Mouse (Mus musculus) myocyte (in vitro differentiated cells): ENCODE results near the gene Dpp7. TPM values are rescaled to one million over a fixed set of nuclear protein-coding genes. Genes with fewer than 3 reads are reported as not detected.

Experiments used
- H3K27me3 ChIP-seq: one replicate; pipeline ENCODE4 v1.6.1; 2011; ENCODE audit not compliant: control insufficient read depth, insufficient read depth, insufficient read length
- H3K36me3 ChIP-seq: one replicate; pipeline ENCODE4 v1.6.1; 2011; ENCODE audit not compliant: control insufficient read depth, insufficient read depth
- H3K4me2 ChIP-seq: one replicate; pipeline ENCODE4 v1.6.1; 2011; ENCODE audit warnings: low read depth, control low read depth
- H3K4me3 ChIP-seq: one replicate; pipeline ENCODE4 v1.5.1; 2011; ENCODE audit warnings: mild to moderate bottlenecking, control low read depth, moderate library complexity
- H3K79me2 ChIP-seq: one replicate; pipeline ENCODE4 v1.6.1; 2011; ENCODE audit not compliant: control insufficient read depth, insufficient read depth
- H3ac ChIP-seq: one replicate; pipeline ENCODE4 v1.6.1; 2011; ENCODE audit not compliant: control insufficient read depth, insufficient read length
- CEBPB ChIP-seq: IDR thresholded peaks from 2 replicates; pipeline ENCODE4 v1.6.1; 2011; ENCODE audit warnings: mild to moderate bottlenecking, moderate library complexity; ENCODE audit not compliant: poor library complexity, insufficient read depth, severe bottlenecking
- E2F4 ChIP-seq: IDR thresholded peaks from one replicate; pipeline ENCODE4 v1.6.1; 2011; ENCODE audit warnings: mild to moderate bottlenecking, control low read depth, moderate library complexity; ENCODE audit not compliant: insufficient read depth
- MAX ChIP-seq: IDR thresholded peaks from one replicate; pipeline ENCODE4 v1.6.1; 2011; ENCODE audit warnings: low read depth, mild to moderate bottlenecking, control low read depth
- MYOD1 ChIP-seq, 3 experiments: IDR thresholded peaks; one replicate each; pipeline ENCODE4 v1.6.1; 2011; ENCODE audit warnings: control low read depth in 2 of 3, low read depth in 2 of 3, mild to moderate bottlenecking in 2 of 3, moderate library complexity in 1 of 3; ENCODE audit not compliant: insufficient read length in 2 of 3, control insufficient read depth in 1 of 3
- MYOG ChIP-seq, 3 experiments: IDR thresholded peaks; one replicate each; pipeline ENCODE4 v1.6.1; 2011; ENCODE audit warnings: control low read depth in 2 of 3, low read depth in 2 of 3, mild to moderate bottlenecking in 2 of 3; ENCODE audit not compliant: insufficient read length in 2 of 3, control insufficient read depth in 1 of 3, insufficient read depth in 1 of 3
- POLR2A ChIP-seq: IDR thresholded peaks from one replicate; pipeline ENCODE4 v1.6.1; 2011; ENCODE audit warnings: low read depth, mild to moderate bottlenecking, control low read depth, moderate library complexity; ENCODE audit not compliant: insufficient read length
- POLR2AphosphoS2 ChIP-seq: IDR thresholded peaks from one replicate; pipeline ENCODE4 v1.6.1; 2011; ENCODE audit warnings: low read depth, control low read depth; ENCODE audit not compliant: insufficient read length
- REST ChIP-seq: IDR thresholded peaks from one replicate; pipeline ENCODE4 v1.6.1; 2011; ENCODE audit warnings: mild to moderate bottlenecking, control low read depth, moderate library complexity; ENCODE audit not compliant: insufficient read depth, insufficient read length
- SRF ChIP-seq: IDR thresholded peaks from one replicate; pipeline ENCODE4 v1.6.1; 2011; ENCODE audit warnings: low read depth; ENCODE audit not compliant: control insufficient read depth, insufficient read length
- TCF12 ChIP-seq: IDR thresholded peaks from one replicate; pipeline ENCODE4 v1.6.1; 2011; ENCODE audit warnings: mild to moderate bottlenecking, control low read depth; ENCODE audit not compliant: poor library complexity, insufficient read depth, severe bottlenecking
- TCF3 ChIP-seq: IDR thresholded peaks from one replicate; pipeline ENCODE4 v1.6.1; 2011; ENCODE audit warnings: low read depth, control low read depth; ENCODE audit not compliant: insufficient read length
- USF1 ChIP-seq: IDR thresholded peaks from one replicate; pipeline ENCODE4 v1.6.1; 2011; ENCODE audit warnings: low read depth, mild to moderate bottlenecking, control low read depth, moderate library complexity
- polyA plus RNA-seq: library from polyadenylated mRNA; unstranded; fragments of >200 nt; fragmentation: generic; extraction: Trizol; gene quantifications from one replicate; pipeline ENCODE4 v1.2.1, GENCODE M21; 2012; ENCODE audit warnings: missing spikeins

Gene Dpp7
- polyA plus RNA-seq, 1 experiment: 43.0 TPM

GRCm38 (mm10) chr2:25348162-25348561 is 8.0 kb downstream of the Dpp7 start:
- H3K4me3 ChIP-seq: no peak overlapping the region
- no peak overlapping the region for H3K4me2 ChIP-seq
- H3K79me2 ChIP-seq: no peaks in the 10 kb centered on the region
- H3K36me3 ChIP-seq: peaks cover 47% of the 10 kb centered on the region
- no peak for TF ChIP-seq MYOD1 (IDR thresholded peaks at IDR 0.05; ENCODE audit: control insufficient read depth in 1 of 3, insufficient read length in 2 of 3, low read depth in 2 of 3)
- no peaks in the 10 kb centered on the region for H3K27me3 ChIP-seq
- H3ac ChIP-seq: no peak overlapping the region

DNA sequence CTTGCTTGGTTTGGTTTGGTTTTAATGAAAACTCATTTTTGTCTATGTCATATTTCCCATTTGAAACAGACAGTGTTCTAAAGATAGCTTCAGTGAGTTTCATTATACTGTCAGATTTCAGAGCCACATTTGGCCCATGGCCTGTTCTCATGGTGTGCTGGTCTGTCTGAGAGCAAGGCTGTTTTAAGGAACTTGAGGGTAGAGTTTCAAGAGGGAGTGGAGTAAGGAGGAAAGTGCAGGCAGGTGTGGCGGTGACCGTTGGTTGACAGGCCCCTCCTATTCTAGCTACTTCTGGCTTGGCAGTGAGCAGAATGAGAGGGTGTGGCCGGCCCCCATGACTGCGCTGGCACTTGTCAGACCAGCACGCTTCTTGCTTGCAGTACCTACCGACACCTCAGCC is 17.9 kb downstream of the Dpp7 start:
- peaks cover 28% of the 10 kb centered on the region for H3K36me3 ChIP-seq
- no peak overlapping the region for H3ac ChIP-seq
- H3K79me2 ChIP-seq: peaks cover 6% of the 10 kb centered on the region

DNA sequence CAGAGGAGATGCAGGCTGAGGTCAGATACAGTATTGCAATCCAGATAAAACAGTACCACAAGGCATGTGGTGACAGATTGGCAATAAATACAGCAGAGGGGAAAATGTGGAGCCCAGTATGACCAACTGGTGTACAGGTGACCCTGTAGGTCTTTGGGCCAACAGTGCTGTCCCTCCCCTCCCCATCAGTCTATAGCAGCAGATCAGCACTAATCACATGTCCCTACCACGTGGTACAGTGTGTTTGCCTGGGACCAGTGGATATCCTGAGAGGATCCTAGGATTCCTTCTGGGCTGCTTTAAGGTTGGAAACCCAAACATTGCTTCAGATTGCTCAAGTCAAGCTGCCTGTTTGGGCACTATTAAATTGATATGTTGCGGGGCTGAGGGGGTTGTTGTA is 22.6 kb downstream of the Dpp7 start:
- Histone ChIP-seq H3K36me3 (peaks cover 20% of the 10 kb centered on the region), H3K4me2 (peak overlapping the region; percentile 100)

More for the DNA sequence above, 17.9 kb downstream of the Dpp7 start:
- Histone ChIP-seq H3K4me3 (no peak overlapping the region), H3K4me2 (no peak overlapping the region), H3K27me3 (no peaks in the 10 kb centered on the region)
- TF ChIP-seq SRF: no peak
- TF ChIP-seq USF1: no peak
- no peak for TF ChIP-seq TCF3
- TF ChIP-seq E2F4: no peak
- TF ChIP-seq MYOG (IDR thresholded peaks at IDR 0.05; ENCODE audit: control insufficient read depth in 1 of 3, insufficient read depth in 1 of 3, insufficient read length in 2 of 3, low read depth in 2 of 3): no peak
- TF ChIP-seq MAX: no peak

GRCm38 (mm10) chr2:25332286-25333160 is 23.6 kb downstream of the Dpp7 start, which contains the start of gene Man1b1:
TSS of gene Man1b1 (plus strand) at chr2:25332338.
- H3K79me2 ChIP-seq: peaks cover 20% of the 10 kb centered on the region
- peak within 1 kb of the TSS; percentile 65 for H3ac ChIP-seq
- H3K4me2 ChIP-seq: peak within 1 kb of the TSS; percentile 100
- peaks cover 15% of the 10 kb centered on the region for H3K36me3 ChIP-seq
- no peaks in the 10 kb centered on the region for H3K27me3 ChIP-seq
- peak; percentile 91 for TF ChIP-seq POLR2AphosphoS2
- TF ChIP-seq MYOG (IDR thresholded peaks at IDR 0.05; ENCODE audit: control insufficient read depth in 1 of 3, insufficient read depth in 1 of 3, insufficient read length in 2 of 3, low read depth in 2 of 3): peak in 1 of 3 experiments; percentile 13
- peak; percentile 95 for TF ChIP-seq CEBPB
- peak; percentile 91 for TF ChIP-seq POLR2A
- no peak for TF ChIP-seq TCF12
- peak; percentile 7 for TF ChIP-seq REST
- TF ChIP-seq TCF3: no peak
- no peak for TF ChIP-seq USF1
- peak; percentile 93 for TF ChIP-seq SRF
- H3K4me3 ChIP-seq: peak within 1 kb of the TSS; percentile 87

More for the DNA sequence above, 22.6 kb downstream of the Dpp7 start:
- Histone ChIP-seq H3K27me3 (no peaks in the 10 kb centered on the region), H3K79me2 (peaks cover 20% of the 10 kb centered on the region), H3ac (peak overlapping the region; percentile 65), H3K4me3 (peak overlapping the region; percentile 87)
- no peak for TF ChIP-seq MYOG (IDR thresholded peaks at IDR 0.05; ENCODE audit: control insufficient read depth in 1 of 3, insufficient read depth in 1 of 3, insufficient read length in 2 of 3, low read depth in 2 of 3)
- peak; percentile 55 for TF ChIP-seq USF1

GRCm38 (mm10) chr2:25331470-25331869 is 24.7 kb downstream of the Dpp7 start:
- Histone ChIP-seq H3K36me3 (peaks cover 6% of the 10 kb centered on the region), H3K27me3 (no peaks in the 10 kb centered on the region), H3ac (peak overlapping the region; percentile 65), H3K79me2 (peaks cover 20% of the 10 kb centered on the region), H3K4me2 (peak overlapping the region; percentile 78), H3K4me3 (peak overlapping the region; percentile 87)
- TF ChIP-seq TCF12 (no peak), SRF (no peak), CEBPB (no peak), REST (no peak), MAX (no peak), USF1 (no peak), E2F4 (no peak), POLR2A (no peak), MYOG (IDR thresholded peaks at IDR 0.05; ENCODE audit: control insufficient read depth in 1 of 3, insufficient read depth in 1 of 3, insufficient read length in 2 of 3, low read depth in 2 of 3) (no peak), MYOD1 (IDR thresholded peaks at IDR 0.05; ENCODE audit: control insufficient read depth in 1 of 3, insufficient read length in 2 of 3, low read depth in 2 of 3) (no peak), POLR2AphosphoS2 (no peak)
